Mouse (Mus musculus) right cerebral cortex, adult 2 months (tissue): ENCODE data around the gene Gm8369.
"Not testable (repeated sequence)": the region's sequence is repeated elsewhere in the genome, so short reads cannot be mapped to it uniquely, and the experiment has no call there.

Experiments used
- DNase-seq, 2 experiments: peaks; one replicate each; pipeline ENCODE4 v3.0.0; 2021 to 2022; ENCODE audit warnings: low spot score in 2 of 2

Gm8369 gene

GRCm38 (mm10) chr19:11485746-11486145, at the start of gene Gm8369:
Gene Gm8369, plus strand, starts transcription at chr19:11485938.
- DNase-seq: peak in 1 of 2 experiments; percentile 11

DNA sequence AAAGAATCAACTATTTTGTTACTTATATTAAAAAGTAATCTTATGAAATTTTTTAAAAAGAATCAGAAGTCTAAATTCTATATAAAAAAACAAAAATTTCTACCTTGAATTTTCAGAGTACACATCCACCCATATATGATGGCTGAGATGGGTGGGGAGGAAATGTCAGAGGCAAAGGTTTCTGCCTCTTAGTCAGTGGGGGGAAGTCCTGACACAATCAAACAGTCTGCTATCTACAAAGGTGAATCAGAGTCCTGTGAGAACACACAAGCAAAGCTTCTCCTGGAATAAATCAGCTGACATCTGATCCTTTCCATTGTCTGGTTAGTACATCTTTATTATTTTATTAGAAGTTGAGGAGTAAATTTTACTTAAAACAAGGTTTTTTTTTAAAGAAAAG, 42.4 kb upstream of the Gm8369 start, which contains the start of gene Ms4a4b:
TSS of gene Ms4a4b (plus strand) at position 216 of the 400 bp plus-strand sequence.
- no peak for DNase-seq

DNA sequence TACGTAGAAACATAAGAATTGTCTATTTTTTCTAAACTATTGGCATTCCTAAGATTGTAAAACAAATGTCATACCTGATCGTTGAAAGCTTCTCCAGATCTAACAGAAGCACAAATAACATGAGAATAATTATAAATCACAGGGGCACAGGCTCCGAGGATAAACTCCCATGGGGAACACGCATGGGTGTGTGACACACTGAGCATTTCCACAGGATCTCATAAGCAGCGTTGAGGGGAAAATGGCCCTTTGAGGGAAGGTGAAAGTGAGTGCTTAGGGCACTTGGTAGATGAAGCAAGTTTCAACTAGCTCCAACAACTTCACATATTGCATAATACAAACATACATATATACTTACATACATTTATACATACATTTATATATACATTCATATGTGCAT, 41.8 kb upstream of the Gm8369 start:
- no peak for DNase-seq

- no peak for DNase-seq
These were observed 38.5 kb upstream of the Gm8369 start for GRCm38 (mm10) chr19:11447238-11447637.

DNA sequence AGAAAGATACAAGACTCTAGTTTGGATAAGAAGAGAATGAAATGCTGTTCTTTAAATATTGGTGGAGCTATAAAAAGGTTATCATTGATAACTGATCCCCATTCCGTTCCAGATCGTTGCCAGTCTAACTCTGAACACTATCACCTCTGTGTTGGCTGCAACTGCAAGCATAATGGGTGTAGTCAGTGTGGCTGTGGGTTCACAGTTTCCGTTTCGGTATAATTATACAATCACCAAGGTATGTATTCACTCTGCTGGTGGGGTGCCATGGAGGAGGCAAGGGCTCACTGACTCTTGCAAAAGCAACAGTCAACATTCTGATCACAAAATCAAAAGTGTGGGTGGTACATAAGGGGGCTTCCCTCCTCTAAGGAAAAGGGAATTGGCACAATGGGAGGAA, 26.7 kb upstream of the Gm8369 start:
- DNase-seq: not testable (repeated sequence)

DNA sequence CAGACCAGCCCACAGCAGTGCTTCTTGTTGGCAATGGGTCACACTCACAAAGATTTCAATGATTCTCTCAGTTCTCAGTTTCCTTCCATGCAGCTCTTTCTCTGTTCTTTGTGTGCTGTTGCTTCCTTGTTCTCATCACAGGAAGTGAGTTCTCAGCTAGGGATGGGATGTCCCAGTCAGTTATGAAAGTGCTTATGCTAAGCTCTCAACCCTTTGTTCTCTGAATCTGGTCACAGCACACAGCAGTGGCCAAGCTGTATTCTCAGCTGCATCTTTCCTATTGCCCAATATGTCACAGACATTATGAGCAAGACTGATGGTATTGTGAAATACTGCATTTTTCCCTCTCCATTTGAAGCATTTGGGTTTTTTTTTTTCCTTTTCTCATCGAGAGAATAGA, 20.9 kb upstream of the Gm8369 start:
- DNase-seq: not testable (repeated sequence)

GRCm38 (mm10) chr19:11466471-11466870, 19.3 kb upstream of the Gm8369 start:
- DNase-seq: no peak

GRCm38 (mm10) chr19:11468361-11468760, 17.4 kb upstream of the Gm8369 start:
- DNase-seq: not testable (repeated sequence)

GRCm38 (mm10) chr19:11469215-11469614, 16.5 kb upstream of the Gm8369 start, which contains the start of gene Ms4a6c:
Gene Ms4a6c, plus strand, starts transcription at chr19:11469366.
- not testable (repeated sequence) for DNase-seq

GRCm38 (mm10) chr19:11479714-11480113, 6.0 kb upstream of the Gm8369 start:
- DNase-seq: no peak

DNA sequence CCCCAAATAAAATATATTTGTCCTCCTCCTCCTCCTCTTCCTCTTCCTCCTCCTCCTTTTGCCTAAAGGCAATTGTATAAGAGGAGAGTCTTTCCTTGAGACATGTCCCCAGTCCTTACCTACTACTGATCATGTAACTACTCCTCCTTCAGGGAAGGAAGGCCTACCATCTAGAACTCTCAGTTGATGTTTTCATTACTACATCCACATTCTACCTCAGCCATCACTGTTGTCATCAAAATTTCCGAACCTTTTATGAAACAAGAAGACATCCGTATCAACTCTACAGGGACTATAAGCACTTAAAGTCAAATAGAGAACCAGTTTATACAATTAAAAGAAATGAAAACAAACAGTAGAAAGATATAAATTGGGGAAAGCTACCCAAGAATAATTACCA, 3.1 kb upstream of the Gm8369 start:
- no peak for DNase-seq

DNA sequence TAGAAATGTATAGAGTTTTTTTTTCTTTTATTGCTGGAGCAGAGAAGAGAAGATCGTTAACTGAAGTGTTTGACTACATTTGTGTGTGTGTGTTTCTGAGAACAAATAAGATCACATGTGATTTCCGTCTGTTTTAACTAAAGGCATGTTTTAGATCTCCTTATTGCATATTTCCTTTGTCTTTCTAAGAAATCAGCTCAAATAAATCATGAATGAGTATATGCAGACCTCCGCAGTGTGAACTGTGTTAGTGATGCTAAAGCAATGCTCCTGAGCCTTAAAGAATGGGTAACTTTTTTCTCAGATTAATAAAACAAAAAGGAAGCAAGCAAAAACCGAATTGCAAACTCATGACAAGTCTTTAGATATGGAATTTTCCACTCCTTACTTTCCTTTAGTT, 1.8 kb upstream of the Gm8369 start:
- DNase-seq: no peak

DNA sequence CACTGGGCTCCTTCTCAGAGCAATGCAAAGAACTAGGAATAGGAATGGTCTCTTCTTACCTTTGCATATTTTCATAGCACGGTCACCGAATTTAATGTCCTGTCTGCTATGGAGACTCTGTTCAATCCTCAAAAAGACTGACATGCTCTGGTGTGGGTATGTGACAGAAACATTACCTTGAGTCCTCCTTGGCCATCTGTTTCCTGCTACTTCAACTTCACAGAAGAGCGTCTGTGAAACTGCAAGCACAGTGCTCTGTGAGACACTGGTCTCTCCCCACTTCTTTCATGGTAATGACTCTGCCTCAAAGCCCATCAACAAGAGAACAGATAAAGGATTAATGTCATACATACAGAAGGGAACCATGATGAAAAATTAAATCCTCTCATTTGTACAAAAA, 1.4 kb upstream of the Gm8369 start:
- no peak for DNase-seq

- DNase-seq: no peak
These were observed 472 bp upstream of the Gm8369 start for GRCm38 (mm10) chr19:11485266-11485665.

DNA sequence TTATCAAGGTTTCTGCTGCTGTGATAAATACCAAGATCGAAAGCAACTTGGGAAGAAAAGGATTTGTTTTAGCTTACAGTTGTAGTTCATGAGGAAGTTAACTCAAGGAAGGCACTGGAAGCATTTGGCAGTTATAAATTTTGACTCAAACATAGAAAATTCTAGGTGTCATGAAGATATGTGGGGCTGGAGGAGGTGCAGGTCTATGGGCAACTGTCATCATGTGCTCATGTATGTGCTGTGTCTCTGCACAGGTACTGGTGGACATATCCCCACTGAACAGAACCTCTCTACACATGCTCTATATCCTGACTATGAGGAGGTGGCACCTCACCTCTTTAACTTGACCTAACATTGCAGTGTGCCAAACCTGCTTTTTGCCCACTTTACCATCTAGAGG, 861 bp downstream of the Gm8369 start:
- no peak for DNase-seq

- DNase-seq: no peak
These were observed 5.9 kb downstream of the Gm8369 start for GRCm38 (mm10) chr19:11491406-11492189.

- no peak for DNase-seq
These were observed 6.9 kb downstream of the Gm8369 start for GRCm38 (mm10) chr19:11492671-11493070.

- no peak for DNase-seq
These were observed 8.8 kb downstream of the Gm8369 start for GRCm38 (mm10) chr19:11494519-11494918.

GRCm38 (mm10) chr19:11496361-11496760, 10.6 kb downstream of the Gm8369 start:
- DNase-seq: no peak

DNA sequence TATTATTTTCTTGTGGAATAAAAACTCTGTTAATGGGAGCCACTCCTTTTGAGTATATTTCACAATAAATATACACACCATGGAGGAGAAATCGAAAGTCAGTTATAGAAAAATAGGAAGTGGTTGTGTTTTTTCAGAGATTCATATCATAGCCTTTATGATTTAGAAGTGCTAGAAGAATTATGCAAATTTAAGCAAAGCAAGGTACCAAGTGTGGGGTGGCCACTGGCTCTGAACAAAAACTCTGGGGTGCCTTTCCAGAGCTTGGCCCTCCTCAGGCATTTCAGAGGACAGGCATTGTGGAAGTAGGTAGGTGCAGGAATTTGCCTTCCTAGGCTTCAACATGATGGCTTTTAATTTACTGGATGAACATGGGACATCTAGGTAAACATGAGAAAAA, 11.6 kb downstream of the Gm8369 start:
- DNase-seq: not testable (repeated sequence)

DNA sequence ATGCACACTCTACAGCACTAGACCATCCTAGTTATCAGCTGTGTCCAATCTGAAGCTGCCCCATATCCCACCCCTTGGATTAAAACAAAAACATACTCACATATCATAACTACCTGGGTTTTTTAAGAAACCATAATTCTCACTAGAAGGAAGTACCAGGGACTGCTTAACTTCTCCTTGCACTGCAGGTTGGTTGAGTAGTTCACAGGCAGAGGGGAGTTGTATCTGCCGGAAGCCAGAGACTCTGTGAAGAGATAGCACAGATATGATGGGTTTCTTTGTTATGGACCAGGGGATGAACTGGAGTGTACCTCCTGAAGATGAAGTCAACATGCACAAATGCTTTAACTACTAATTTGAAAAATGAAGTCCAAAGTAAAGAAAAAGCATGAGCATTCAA, 15.1 kb downstream of the Gm8369 start:
- no peak for DNase-seq

GRCm38 (mm10) chr19:11501326-11501725, 15.6 kb downstream of the Gm8369 start:
- DNase-seq: no peak

- DNase-seq: no peak
These were observed 19.1 kb downstream of the Gm8369 start for GRCm38 (mm10) chr19:11504857-11505256.

- DNase-seq: no peak
These were observed 27.7 kb downstream of the Gm8369 start for GRCm38 (mm10) chr19:11513458-11513857.
